Mouse (Mus musculus) kidney, adult 2 months (tissue): Measurements from ENCODE around the gene Rps6kb1.

Experiments used
- CTCF ChIP-seq: fragments of 200-500 bp; conservative IDR thresholded peaks from 2 replicates; pipeline ENCODE4 v1.5.1; 2011; ENCODE audit warnings: low read depth, mild to moderate bottlenecking, control low read depth, low read length, moderate library complexity, mixed read lengths; ENCODE audit not compliant: insufficient read depth, insufficient read length
- POLR2A ChIP-seq: fragments of 200-500 bp; IDR thresholded peaks from one replicate; pipeline ENCODE4 v1.6.1; 2011; ENCODE audit warnings: low read depth, low read length, control low read depth

DNA sequence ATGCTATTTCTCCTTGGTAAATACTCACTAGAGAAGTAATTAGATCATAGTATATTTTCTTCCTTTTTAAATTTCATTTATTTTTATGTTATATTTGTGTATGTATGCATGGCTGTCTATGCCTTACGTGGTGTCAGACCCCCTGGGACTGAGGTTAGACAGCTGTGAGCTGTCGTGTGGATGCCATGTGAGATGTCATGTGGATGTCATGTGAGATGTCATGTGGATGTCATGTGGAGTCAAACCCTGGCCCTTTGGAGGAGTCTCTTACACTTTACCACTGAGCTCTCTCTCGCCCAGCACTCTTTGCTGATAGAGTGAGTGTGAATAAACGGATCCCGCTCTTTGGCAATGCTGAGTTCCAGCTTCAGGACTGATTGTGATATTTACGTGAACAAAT lies 8.9 kb upstream of the Rps6kb1 start:
- no peak for TF ChIP-seq CTCF
- no peak for TF ChIP-seq POLR2A
